Mouse (Mus musculus) liver, embryonic 14 days (tissue): ENCODE measurements around the gene Rpl21. TPM values are rescaled to one million over a fixed set of nuclear protein-coding genes. Genes with fewer than 3 reads are reported as not detected.

ENCODE experiments used
- polyA plus RNA-seq: library from polyadenylated mRNA; depleted of rRNA; stranded (reverse); fragments of >200 nt; gene quantifications from 2 replicates; pipeline ENCODE4 v1.2.3, GENCODE M21; 2012; rRNA removed

Gene Rpl21
- 269 and 303 TPM in 2 replicates for polyA plus RNA-seq

GRCm38 (mm10) chr5:146832769-146833448, at the start of gene Rpl21:
Rpl21 (plus strand) TSS chr5:146832890.

DNA sequence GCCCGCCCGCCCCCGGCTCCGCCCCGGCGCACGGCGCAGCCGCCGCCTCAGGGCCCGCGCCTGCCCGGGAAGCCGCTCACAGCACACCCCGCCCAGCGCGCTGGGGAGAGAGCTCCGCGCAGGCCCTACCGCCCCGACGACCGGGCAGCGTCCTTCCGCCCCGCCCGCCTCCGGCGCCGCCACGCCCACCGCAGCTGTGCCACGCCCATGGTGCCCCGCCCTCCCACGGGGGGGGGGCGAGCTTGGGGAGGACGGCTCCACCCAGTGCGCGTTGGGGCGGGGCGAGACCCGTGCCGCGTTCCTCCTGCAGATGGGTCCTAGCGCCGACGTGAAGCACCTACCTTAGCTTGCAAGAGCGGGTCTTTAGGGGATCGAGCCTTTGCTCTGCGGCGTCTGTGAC, 37.8 kb upstream of the Rpl21 start, which contains the start of gene Usp12:
Gene Usp12 (minus strand): TSS at position 154 of the 400 bp plus-strand sequence.

GRCm38 (mm10) chr5:146844945-146845365, 12.3 kb downstream of the Rpl21 start, which contains the start of gene Rasl11a:
Rasl11a (plus strand) TSS chr5:146845071.

Other genes starting within 250 kb of the Rpl21 start
- 0.62 and 0.80 TPM in 2 replicates for gene Gpr12, start 247.7 kb upstream of the Rpl21 start, polyA plus RNA-seq
- 7.3 and 8.7 TPM in 2 replicates for gene Usp12, start 37.9 kb upstream of the Rpl21 start, polyA plus RNA-seq
- 0.62 and 0.99 TPM in 2 replicates for gene Rasl11a, start 12.2 kb downstream of the Rpl21 start, polyA plus RNA-seq
- gene Gtf3a, start 115.8 kb downstream of the Rpl21 start, polyA plus RNA-seq, result 31.0 and 32.8 TPM in 2 replicates
- gene Mtif3, start 130.9 kb downstream of the Rpl21 start, polyA plus RNA-seq, result 7.1 and 7.8 TPM in 2 replicates
- 3.6 and 4.3 TPM in 2 replicates for gene Lnx2, start 243.7 kb downstream of the Rpl21 start, polyA plus RNA-seq
- gene Polr1d, start 244.2 kb downstream of the Rpl21 start, polyA plus RNA-seq, result 62.9 and 70.0 TPM in 2 replicates